Mouse (Mus musculus) liver, adult (tissue): ENCODE measurements around the gene Krt35.

Source experiments
- GATA4 ChIP-seq: IDR thresholded peaks from 2 replicates; pipeline ENCODE4 v1.6.1; 2014; ENCODE audit warnings: mild to moderate bottlenecking, low read length; ENCODE audit not compliant: insufficient replicate concordance

The Krt35 gene

DNA sequence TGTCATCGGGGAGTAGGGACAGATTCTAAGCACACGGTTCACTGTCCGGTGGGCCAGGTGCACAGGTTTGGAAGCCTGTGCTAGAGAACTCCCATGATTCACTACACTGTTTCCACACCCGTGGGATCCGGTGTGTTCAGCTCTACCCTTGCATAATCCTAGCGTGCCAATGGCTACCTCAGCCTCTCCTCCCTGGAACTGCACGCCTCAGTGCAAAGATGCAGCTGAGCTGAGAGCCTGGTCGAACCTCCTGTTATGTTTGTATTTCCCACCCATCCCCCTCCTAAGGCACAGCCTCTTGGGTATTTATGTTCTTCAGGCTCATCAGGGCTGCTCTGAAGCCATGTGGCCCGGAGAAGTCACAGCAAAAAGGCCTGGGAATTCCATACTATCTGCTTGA, 1.8 kb upstream of the Krt35 start:
- TF ChIP-seq GATA4 = no peak

DNA sequence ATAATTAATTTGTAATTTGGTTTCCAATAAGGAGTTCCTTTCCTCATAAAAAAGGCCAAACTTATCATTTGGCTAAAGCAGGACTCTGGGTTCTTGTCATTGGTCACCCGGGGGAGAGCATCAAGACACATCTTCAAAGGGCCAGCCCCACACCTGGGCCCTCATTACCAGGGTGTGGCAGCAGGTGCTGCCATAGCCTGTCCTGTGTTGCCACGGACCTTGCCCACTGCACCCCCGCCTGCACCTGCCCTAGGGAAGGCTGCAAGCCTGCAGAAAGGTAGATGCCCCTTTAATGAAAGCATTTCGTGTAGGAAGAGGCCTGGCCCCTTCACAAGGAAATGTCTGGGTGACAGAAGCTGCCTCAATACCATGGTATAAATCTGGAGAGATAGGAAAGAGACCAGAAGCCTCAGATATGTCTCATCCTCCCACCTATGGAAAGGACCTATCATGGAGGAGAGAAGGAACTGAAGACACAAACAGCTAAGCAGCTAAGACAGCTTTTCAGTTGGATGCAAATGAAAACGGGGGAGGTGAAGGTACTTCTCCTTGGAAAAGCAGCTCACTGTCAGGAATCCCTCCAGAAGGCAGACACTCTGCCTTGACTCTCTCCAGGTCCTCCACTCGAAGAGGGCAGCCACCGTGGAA, 7.5 kb downstream of the Krt35 start:
- no peak for TF ChIP-seq GATA4

DNA sequence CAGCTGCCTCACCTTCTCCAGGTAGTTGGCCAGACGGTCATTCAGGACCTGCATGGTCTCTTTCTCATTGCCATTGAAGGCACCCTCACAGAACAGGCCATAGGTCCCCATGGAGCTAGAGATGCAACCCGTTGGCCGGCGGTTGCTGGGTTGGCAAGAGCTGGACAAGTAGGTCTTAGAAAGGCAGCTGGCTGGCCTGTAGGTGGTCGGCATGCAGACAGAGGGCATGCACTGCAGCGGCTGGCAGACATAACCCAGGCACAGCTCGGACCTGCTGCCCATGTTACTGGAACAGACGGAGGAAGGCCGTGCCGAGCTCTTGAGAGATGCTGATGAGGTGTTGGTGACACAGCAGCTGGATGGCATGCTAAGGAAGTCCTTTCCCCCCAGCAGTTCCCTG, 8.2 kb downstream of the Krt35 start, which contains the start of gene Krt32:
Gene Krt32, minus strand, starts transcription at position 366 of the 400 bp plus-strand sequence.
- no peak for TF ChIP-seq GATA4

DNA sequence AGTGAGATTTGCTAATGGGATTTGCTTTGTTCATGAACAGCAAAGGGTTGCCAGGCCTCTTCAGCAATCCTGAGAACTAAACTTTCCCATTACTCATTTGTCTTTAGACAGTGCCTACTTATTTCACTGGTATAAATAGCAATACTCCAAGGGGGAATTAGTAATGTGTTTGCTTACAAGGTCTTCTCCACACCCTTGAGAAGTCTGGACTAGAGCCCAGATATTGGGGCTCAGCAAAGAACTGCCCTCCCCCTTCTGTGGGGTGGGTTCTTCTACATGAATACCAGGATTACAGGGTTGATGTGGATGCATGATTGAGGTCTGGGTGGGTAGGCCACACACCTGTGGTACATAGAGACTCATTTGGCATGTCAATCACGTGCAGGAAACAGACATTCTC, 22.2 kb downstream of the Krt35 start:
- TF ChIP-seq GATA4 = no peak

DNA sequence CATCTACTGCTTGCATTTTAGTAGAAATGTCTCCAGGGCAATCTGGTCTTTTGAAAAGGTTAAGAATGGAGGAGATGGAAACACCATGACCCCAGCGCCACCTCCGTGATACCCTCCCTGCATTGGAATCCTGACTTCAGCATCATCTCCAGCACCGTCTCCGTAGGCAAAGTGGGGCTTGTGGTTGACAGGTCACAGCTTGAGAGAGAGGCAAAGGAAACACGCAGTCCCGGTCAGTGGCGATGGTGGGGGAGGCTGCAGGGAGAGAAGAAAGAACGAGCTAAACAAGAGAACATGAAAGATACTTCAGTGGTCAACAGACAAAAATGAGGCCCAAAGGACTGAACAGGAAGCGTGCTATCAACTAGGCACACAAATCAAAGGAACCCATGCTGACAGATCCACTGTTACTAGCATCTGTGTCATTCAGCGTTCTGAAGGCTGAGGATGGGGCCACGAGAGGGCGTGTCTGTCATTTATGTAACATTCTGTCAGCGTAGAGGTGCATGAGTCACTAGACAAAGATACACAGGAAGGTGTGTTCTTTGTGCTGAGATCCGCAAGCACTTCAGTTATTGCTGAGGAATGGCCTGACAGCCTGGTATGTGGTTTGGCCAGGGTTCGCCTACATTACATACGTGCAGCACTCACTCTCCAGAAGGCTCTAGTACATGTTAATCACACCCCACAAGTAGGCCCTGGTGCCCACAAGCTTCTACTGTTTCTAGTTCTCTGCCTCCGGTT, 28.6 kb downstream of the Krt35 start:
- no peak for TF ChIP-seq GATA4

DNA sequence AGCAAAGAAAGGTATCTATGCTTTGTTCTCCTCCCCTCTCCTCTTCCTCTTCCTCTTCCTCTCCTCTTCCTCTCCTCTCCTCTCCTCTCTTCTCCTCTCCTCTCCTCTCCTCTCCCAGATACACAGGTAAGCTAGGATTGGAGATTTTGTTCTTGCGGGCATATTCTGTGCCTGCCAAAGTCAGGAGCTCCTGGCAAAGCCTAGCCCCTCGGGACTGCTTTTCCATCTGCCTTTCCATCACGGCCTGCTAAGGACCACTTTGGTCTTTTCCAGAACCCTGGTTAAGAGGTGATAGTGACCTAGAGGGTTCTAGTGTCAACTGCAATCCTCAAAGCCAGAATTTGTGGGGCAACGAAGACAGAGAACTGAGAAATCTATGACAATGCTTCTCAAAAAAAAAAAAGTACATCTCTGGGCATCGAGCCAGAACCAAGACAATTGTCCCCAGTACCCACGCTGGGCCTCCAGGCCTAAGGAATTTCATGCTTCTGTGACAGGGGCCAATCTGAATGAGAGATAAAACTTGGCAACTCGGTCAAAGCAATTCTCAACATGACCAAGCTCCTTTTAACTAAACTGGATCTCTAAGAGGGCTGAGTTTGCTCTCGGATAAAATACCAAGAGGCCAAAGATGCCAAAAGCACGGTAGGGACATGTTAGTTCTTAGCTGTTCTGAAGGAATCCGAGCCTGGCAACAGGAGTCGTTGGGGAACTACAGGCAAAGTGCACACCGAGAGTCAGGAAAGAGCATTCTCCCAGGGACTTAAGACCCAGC, 29.6 kb downstream of the Krt35 start:
- TF ChIP-seq GATA4 = no peak

DNA sequence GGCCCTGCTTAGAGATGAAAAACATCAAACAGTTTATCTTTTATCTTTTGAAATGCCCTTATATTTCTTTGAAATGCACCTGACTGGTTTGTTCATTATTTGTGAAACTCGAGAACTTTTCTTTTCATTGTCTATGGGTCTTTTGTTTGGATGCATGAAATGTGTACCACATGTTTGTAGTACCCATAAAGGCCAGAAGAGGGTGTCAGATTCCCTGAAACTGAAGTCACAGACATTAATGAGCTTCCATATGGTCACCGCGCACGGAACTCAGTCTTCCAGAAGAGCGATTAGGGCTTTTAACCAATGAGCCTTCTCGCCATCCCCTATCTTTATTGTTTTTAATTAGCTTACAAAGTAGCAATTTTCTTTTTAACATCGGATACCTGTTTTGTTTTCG, 37.2 kb downstream of the Krt35 start:
- no peak for TF ChIP-seq GATA4

DNA sequence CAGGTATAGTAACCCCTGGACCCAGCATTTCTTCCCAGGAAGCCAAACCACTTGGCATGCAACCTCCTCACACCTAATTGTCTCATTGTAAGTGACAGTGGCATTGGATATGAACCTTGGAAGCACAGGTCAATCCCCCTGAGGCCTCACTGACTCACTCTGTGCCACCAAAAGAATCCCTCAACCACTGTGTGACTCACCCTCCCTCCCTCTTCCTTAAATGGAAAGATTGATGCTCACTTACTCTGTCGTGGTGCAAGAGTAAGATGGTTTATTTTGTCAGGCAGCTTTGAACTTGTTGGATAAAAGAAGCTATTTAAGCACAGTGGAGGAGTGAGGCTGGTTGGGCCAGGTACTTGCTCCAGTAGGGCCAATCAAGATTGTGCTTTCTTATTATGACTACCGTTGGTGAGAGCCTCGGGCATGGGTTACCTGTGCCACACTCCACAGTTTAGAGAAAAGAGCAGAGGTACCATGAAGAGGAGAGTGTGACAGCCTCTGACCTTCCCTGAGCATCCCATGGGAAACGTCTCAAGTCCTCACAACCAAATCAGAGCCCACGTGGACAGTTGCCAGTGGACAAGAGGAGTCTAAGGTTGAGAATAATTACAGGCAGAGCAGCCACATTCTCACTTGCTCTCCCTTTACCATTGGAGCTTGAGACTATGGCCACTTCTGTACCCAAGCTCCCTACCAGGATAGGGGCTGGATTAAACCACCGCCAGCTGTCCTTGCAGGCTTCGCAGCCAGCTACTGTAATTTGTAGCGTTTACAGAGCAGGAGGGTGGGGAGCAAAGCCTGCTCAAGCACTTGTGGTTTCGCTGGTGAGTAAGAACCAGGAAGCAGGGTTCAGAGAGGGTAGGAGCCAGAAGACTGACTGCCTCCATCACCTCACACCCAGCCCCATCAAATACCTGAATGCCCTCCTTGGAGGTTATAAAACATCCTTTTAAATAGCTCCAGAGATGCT, 40.1 kb downstream of the Krt35 start:
- TF ChIP-seq GATA4 = no peak

DNA sequence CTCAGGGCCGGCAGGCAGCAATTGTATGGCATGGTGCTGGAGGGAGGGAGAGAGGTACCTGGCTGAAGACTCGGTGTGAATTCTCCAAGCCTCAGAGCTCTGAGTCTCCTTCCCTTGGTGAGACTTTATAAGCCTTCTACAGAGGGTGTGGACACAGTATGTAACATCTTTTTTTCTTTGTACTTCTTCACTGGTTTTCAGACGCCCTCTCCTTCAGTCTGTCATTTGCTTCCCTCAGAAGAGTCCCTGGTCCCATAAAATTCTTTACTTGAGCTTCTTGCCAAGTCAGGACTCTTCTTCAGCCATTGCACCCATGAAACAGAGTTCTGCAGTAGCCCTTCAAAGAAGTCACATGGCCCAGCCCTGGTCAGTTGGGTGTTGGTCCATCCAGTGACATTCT, 45.6 kb downstream of the Krt35 start, which contains the start of gene Krt31:
Gene Krt31, minus strand, starts transcription at position 101 of the 400 bp plus-strand sequence.
- no peak for TF ChIP-seq GATA4

DNA sequence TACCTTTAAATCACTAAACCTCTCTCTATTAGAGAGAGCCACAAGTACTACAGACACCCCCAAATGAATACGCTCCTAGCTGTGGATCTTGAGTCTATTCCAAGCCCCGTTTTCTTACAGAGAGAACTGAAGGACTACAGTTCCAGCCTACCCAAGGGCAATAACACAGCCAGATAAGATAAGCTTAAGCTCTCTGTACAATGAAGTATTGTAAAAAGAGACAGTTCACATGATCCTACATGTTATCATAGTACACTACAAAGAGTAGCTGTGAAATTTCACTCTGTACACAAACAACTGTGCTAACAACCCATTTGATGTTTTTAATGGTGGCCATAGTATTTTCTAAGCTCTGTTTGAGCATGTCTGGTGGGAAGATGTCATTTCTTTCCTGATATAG, 48.8 kb downstream of the Krt35 start:
- no peak for TF ChIP-seq GATA4

DNA sequence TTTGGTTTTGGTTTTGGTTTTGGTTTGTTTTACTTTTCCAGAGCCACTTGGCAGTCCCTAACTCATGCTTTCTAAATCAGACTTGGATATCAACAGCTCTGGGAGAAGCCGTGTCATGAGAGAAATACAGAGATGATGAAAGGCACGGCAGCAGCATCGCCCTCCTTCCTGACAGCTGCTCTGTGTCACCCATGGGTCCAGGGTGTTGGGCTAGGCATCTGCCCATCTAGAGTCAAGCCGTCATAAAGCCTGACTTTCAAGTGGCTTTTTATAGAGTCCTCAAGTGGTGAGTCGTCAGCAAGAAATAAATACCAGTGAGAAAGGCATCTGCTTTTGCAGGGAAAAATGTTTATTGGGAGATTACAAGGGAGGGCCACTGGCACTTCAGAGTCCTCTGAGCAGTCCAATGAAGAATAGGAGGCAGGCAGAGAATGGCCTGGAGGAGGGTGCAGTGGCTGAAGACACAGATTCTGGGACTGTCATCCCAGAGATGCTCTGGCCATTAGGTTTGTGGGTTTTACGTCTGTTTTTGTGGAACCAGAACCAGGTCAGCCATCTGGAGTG, 49.7 kb downstream of the Krt35 start:
- TF ChIP-seq GATA4 = no peak
